Mouse (Mus musculus) E14TG2a.4 (cell line): ENCODE data around the gene Ugt1a5.
"Not testable (repeated sequence)": the region's sequence is repeated elsewhere in the genome, so short reads cannot be mapped to it uniquely, and the experiment has no call there.

Experiments used
- CTCF ChIP-seq: conservative IDR thresholded peaks from 2 replicates; pipeline ENCODE4 v1.5.1; 2014; ENCODE audit warnings: low read length
- NANOG ChIP-seq: IDR thresholded peaks from 2 replicates; pipeline ENCODE4 v1.6.1; 2014; ENCODE audit warnings: borderline replicate concordance, low read length, mixed read lengths

DNA sequence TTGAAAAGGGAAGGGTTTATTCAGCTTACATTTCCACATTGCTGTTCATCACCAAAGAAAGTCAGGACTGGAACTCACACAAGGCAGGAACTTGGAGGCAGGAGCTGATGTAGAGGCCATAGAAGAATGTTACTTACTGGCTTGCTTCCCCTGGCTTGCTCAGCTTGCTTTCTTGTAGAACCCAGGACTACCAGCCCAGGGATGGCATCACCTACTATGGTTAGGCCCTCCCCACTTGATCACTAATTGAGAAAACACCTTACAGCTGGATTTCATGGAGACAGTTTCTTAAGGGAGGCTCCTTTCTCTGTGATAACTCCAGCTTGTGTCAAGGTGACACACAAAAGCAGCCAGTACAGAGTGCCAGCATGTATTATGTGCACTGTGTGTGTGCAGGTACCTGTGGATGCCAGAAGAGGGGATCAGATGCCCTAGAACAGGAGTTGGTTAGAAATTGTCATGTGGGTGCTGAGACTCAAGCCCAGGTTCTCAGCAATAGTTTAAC, 57.3 kb downstream of the Ugt1a5 start:
- TF ChIP-seq CTCF, NANOG: not testable (repeated sequence)
